Mouse (Mus musculus): ENCODE data around the gene Uchl3.

GRCm38 (mm10) chr14:101733542-101734303 lies 80.0 kb downstream of the Uchl3 start:
- TF ChIP-seq CTCF (conservative IDR thresholded peaks at IDR 0.05; ENCODE audit: insufficient read depth, insufficient read length, low read depth, low read length) (no peak), POLR2A (IDR thresholded peaks at IDR 0.05; ENCODE audit: low read depth, low read length) (no peak)

Measured in kidney, adult 2 months (tissue).